Mouse (Mus musculus) cerebellum, adult 8-10 months (tissue): ENCODE data around the gene Olfr1341.

ENCODE experiments used
- DNase-seq: peaks from one replicate; pipeline ENCODE4 v3.0.0; 2022

The Olfr1341 gene

GRCm38 (mm10) chr4:118703223-118703622, at the start of gene Olfr1341:
Gene Olfr1341 (plus strand): TSS chr4:118703523.
- DNase-seq = no peak

- DNase-seq = no peak
Observed at GRCm38 (mm10) chr4:118658652-118659051, 44.7 kb upstream of the Olfr1341 start, which contains the start of gene Olfr62. Gene Olfr62 (plus strand): TSS chr4:118658952.

DNA sequence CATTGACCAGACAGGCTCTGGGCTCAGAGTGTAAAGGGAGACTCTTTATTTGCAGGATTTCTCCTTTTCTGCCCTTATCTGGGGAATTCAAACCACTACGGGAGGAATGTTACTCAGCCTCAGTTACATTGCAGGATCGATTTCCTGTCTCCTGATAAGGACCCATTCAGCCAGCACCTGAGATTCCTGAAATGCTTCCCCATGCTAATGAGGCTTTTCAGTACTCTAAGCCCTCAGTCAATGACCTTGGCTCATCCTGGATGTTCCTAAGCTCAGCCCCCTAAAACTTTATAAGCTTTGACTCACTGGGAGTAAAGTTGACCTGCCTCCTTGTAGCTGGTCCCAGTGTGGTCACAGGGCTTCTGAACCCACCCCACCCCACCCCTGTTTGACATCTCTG, 16.2 kb upstream of the Olfr1341 start:
- DNase-seq = no peak

GRCm38 (mm10) chr4:118692412-118692973, 10.8 kb upstream of the Olfr1341 start, which contains the start of gene Olfr1342:
Gene Olfr1342 (minus strand): TSS chr4:118692756.
- DNase-seq = no peak

- no peak for DNase-seq
Observed at GRCm38 (mm10) chr4:118693812-118694211, 9.5 kb upstream of the Olfr1341 start.

GRCm38 (mm10) chr4:118708086-118708485, 4.8 kb downstream of the Olfr1341 start:
- no peak for DNase-seq

GRCm38 (mm10) chr4:118711656-118712055, 8.3 kb downstream of the Olfr1341 start:
- DNase-seq = no peak

DNA sequence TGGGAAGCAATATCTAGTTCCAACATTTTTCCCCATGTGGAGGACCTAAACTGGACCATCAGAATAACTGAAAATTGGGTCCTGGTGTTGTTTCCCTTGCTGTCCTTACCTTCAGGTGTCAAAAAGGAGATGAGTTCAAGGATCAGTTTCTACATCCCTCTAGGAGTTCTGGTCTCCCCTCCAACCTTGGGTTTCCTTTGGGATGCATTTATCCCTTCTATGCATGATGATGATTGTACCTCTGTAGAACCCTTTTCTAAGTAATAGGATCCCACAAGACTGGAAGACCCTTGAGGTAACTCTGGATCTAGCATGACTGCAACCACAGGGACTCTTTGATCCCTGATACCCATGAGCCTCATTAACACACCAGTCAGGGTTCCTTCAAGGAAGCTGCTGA, 16.5 kb downstream of the Olfr1341 start, which contains the start of gene Olfr1340:
Olfr1340 (plus strand) TSS at position 301 of the 400 bp plus-strand sequence.
- DNase-seq = no peak

DNA sequence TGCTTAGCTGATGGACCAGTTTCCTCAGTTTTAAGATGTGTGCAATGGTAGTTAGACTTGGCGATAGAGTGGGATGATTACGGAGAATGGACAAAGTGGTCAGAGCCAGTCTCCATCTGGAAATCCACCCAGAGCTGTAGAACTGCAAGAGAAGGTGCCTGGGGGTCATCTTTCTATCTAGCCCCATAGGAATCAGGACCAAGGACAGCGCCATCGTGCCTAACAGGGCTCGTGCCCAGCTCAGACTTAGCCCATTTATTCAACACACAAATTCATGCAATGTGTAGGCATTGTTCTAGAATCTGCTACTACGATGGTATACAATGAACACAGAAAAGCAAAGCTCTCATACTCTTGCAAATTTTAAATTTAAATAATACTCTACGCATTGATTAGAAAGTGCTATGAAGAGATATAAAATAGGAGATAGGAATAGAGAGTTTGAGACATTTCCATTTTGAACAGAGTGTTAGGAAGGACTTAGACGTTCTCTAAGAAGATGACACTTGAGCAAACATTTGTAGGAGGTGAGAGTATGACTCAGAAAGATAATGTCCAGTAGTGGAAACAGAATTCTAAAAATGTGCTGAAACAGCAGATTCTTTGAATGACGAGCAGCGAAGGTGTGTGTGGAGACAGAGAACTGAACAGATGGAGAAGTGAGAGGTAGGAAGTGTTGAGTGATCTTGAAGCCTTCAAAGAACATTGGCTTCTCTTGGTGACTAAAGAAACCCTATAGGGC, 18.6 kb downstream of the Olfr1341 start:
- DNase-seq = no peak

- no peak for DNase-seq
Observed at GRCm38 (mm10) chr4:118731875-118732274, 28.6 kb downstream of the Olfr1341 start, which contains the start of gene Olfr1339. Gene Olfr1339 (plus strand): TSS chr4:118732175.

DNA sequence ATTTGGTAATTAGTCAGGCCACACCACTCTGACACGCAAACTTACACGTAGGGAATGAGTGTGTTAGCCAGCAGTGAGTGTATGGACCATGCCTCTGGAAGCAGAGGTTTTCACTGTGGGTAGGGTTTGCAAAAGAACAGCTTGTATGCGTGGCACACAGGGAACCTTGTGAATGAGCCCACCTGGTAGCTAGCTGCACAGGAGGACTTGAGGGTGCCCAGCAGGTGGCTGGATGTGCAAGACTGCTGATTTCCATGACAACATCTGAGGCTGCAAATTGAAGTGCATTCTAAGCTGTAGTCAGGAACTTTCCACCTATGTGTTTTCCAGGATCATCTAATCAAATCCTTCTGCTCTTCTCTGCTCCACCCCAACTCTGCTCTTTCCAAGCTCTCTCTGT, 36.3 kb downstream of the Olfr1341 start:
- DNase-seq = no peak

- no peak for DNase-seq
Observed at GRCm38 (mm10) chr4:118740988-118741698, 37.8 kb downstream of the Olfr1341 start.

GRCm38 (mm10) chr4:118741881-118742280, 38.6 kb downstream of the Olfr1341 start:
- DNase-seq = no peak

DNA sequence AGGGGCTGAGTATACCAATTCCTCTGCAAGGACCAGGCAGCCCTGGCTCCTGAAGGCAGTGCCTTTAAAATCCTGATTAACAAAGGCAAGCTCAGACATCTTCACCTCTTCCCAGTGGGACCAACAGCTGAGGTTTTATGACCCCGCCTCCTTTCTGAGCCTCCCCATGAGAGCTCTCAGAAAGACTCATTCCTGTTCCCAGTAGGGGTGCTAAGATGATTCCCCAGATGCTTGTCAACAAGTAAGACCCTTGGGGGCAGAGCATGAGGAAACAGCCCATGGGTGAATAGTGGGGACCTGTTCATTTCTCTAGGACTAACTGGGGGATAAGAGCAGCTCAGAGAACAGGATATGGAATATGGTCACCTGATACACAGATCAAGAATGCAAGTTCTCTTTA, 55.3 kb downstream of the Olfr1341 start, which contains the start of gene Olfr1338:
Olfr1338 (minus strand) TSS at position 101 of the 400 bp plus-strand sequence.
- no peak for DNase-seq
